Mouse (Mus musculus): ENCODE data around the gene Gse1. TPM values are rescaled to one million over a fixed set of nuclear protein-coding genes. Genes with fewer than 3 reads are reported as not detected.
A peak's percentile ranks its signal among the peaks of the same experiment; 100 is the strongest.

Gene Gse1
- polyA plus RNA-seq, 1 experiment from 2014 or later = 14.3 TPM

DNA sequence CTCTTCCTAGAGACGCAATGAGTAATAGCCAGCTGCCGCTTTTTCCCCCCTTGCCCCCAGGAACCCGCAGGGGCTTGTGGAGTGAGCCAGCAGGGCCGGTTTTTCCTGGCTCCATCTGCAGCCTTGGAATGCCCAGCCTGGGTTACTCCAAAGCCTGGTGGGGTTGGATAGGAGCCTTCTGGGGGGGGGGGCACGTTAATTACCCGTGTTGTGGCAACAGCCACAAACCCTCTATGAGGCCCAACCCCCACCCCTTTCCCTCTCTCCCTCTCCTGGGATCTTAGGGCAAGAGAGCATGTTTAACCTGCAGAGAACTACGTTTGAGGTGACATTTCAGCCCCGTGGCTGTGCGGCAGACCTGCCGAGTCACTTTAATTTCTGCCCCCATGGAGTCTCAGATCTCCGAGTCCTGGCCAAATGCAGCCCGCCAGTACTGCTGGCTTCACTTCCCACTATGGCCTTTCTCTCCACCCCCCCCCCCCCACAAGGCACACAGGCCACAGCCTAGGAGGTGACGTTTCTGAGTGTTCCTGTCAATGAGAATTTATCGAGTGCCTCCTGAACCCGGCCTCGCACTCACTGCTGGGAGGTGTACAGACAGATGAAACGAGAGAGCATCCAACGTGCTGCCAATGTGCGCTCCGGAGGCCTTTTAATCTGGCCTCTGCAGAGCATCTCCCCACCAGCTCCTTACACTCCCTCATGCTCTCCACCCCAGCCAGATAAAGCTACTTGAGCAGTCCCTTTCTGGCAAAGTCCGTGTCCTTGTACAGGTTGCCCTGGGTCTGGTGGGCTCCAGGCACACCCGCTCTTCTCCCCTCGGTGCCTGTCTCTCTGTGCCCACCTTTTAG, 311.7 kb downstream of the Gse1 start:
- TF ChIP-seq CTCF (IDR thresholded peaks at IDR 0.05; ENCODE audit: low read depth) = no peak
- Histone ChIP-seq H3K36me3 (ENCODE audit: insufficient read depth) (no peaks in the 10 kb centered on the region), H3K4me2 (peak overlapping the region; percentile 99), H3K27ac (ENCODE audit: low read depth) (peak overlapping the region; percentile 95), H3K4me1 (ENCODE audit: insufficient read depth) (peaks cover 39% of the 10 kb centered on the region), H3K9me3 (ENCODE audit: low read depth, low read length) (no peaks in the 10 kb centered on the region), H3K4me3 (ENCODE audit: low read depth, low read length) (peak overlapping the region; percentile 61), H3K9ac (peak overlapping the region; percentile 71), H3K27me3 (ENCODE audit: insufficient read depth, low read length) (0 out of 2 replicates have a peak, but pooled peaks cover 2% of the 10 kb centered on the region)
- 28% methylated on average over 23 of the region's 23 CpGs for WGBS
- ATAC-seq (ENCODE audit: insufficient read depth) = no peak
- peak; percentile 44 for DNase-seq

GRCm38 (mm10) chr8:120542995-120543394, 314.7 kb downstream of the Gse1 start:
- H3K4me3 ChIP-seq (ENCODE audit: low read depth, low read length) = no peak overlapping the region
- DNase-seq = no peak
- no peak overlapping the region for H3K9ac ChIP-seq
- 29% methylated on average over 13 of the region's 13 CpGs for WGBS
- no peak overlapping the region for H3K27ac ChIP-seq (ENCODE audit: low read depth)
- H3K9me3 ChIP-seq (ENCODE audit: low read depth, low read length) = no peaks in the 10 kb centered on the region
- peaks cover 35% of the 10 kb centered on the region for H3K4me1 ChIP-seq (ENCODE audit: insufficient read depth)
- no peaks in the 10 kb centered on the region for H3K27me3 ChIP-seq (ENCODE audit: insufficient read depth, low read length)
- ATAC-seq (ENCODE audit: insufficient read depth) = no peak
- H3K36me3 ChIP-seq (ENCODE audit: insufficient read depth) = no peaks in the 10 kb centered on the region
- peak overlapping the region; percentile 23; the same call in 1 of the 2 replicates for H3K4me2 ChIP-seq
- TF ChIP-seq CTCF (IDR thresholded peaks at IDR 0.05; ENCODE audit: low read depth) = no peak

DNA sequence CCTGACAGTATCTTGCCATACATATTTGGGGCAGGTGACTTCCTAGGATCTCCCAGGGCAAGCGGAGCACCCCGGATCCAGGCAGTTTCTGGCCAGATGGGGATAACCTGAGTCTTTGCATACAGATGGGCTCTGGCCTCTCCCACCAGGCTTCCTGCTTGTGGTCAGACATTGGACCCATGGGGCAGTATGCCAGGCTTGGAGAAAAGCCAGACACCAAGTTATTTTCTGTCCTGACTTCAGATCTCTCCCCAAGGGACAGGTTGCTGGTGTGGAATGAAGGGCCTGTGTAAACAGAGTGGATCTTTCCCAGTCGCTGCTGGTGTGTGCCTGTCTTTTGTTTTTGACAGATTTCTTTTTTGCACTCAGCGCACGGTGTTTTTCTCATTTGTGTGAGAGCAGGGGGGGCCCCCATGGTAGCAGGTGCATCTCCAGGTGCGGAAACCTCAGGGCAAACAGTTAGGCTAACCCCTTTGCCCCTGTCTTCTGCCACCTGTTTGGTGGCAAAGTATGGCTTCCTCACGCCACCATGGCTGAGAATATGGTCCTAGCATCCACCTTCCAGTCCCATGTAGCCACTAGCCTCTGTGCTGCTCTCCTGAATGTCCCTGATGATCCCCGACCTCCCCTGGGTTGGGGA, 315.3 kb downstream of the Gse1 start:
- Histone ChIP-seq H3K27ac (ENCODE audit: low read depth) (no peak overlapping the region; the same call in 1 of the 2 replicates), H3K4me3 (ENCODE audit: low read depth, low read length) (no peak overlapping the region), H3K36me3 (ENCODE audit: insufficient read depth) (no peaks in the 10 kb centered on the region), H3K4me2 (no peak overlapping the region), H3K9me3 (ENCODE audit: low read depth, low read length) (no peaks in the 10 kb centered on the region), H3K9ac (no peak overlapping the region), H3K4me1 (ENCODE audit: insufficient read depth) (peaks cover 37% of the 10 kb centered on the region), H3K27me3 (ENCODE audit: insufficient read depth, low read length) (no peaks in the 10 kb centered on the region)
- no peak for TF ChIP-seq CTCF (IDR thresholded peaks at IDR 0.05; ENCODE audit: low read depth)
- no peak for ATAC-seq (ENCODE audit: insufficient read depth)
- WGBS = 58% methylated on average over 8 of the region's 8 CpGs
- DNase-seq = no peak

- no peaks in the 10 kb centered on the region for H3K9me3 ChIP-seq (ENCODE audit: low read depth, low read length)
- H3K4me1 ChIP-seq (ENCODE audit: insufficient read depth) = peaks cover 35% of the 10 kb centered on the region
- no peak overlapping the region for H3K4me2 ChIP-seq
- H3K27ac ChIP-seq (ENCODE audit: low read depth) = no peak overlapping the region
- H3K9ac ChIP-seq = no peak overlapping the region
- ATAC-seq (ENCODE audit: insufficient read depth) (no peak), DNase-seq (no peak)
- no peaks in the 10 kb centered on the region for H3K27me3 ChIP-seq (ENCODE audit: insufficient read depth, low read length)
- H3K36me3 ChIP-seq (ENCODE audit: insufficient read depth) = no peaks in the 10 kb centered on the region
- H3K4me3 ChIP-seq (ENCODE audit: low read depth, low read length) = no peak overlapping the region
- no peak for TF ChIP-seq CTCF (IDR thresholded peaks at IDR 0.05; ENCODE audit: low read depth)
- 87% methylated on average over 5 of the region's 5 CpGs for WGBS
Measured at GRCm38 (mm10) chr8:120544155-120544554, 315.9 kb downstream of the Gse1 start.

DNA sequence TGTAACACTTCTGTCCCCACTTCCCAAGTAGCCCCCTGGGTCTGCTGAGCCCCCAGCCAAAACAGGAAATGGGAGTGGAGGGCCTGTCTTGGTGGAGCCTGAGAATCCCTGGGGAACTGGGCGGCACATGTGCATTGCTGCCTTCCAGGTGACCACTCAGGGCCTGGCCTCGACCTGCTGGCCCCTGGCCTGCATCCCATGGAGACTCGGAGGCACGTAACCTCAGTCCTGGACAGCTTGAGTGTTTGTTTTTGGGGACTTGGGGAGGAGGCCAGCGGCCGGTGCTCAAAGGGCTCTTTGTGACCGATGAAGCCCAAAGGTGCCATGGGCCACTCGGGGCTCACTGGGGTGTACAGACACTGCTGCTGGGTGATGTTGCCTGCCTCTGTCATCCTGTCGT, 319.3 kb downstream of the Gse1 start:
- Histone ChIP-seq H3K4me1 (ENCODE audit: insufficient read depth) (peaks cover 36% of the 10 kb centered on the region), H3K4me2 (no peak overlapping the region), H3K9ac (no peak overlapping the region), H3K4me3 (ENCODE audit: low read depth, low read length) (no peak overlapping the region), H3K9me3 (ENCODE audit: low read depth, low read length) (no peaks in the 10 kb centered on the region), H3K36me3 (ENCODE audit: insufficient read depth) (no peaks in the 10 kb centered on the region), H3K27ac (ENCODE audit: low read depth) (no peak overlapping the region), H3K27me3 (ENCODE audit: insufficient read depth, low read length) (no peaks in the 10 kb centered on the region)
- WGBS = 51% methylated on average over 9 of the region's 9 CpGs
- DNase-seq (no peak), ATAC-seq (ENCODE audit: insufficient read depth) (no peak)
- no peak for TF ChIP-seq CTCF (IDR thresholded peaks at IDR 0.05; ENCODE audit: low read depth)

DNA sequence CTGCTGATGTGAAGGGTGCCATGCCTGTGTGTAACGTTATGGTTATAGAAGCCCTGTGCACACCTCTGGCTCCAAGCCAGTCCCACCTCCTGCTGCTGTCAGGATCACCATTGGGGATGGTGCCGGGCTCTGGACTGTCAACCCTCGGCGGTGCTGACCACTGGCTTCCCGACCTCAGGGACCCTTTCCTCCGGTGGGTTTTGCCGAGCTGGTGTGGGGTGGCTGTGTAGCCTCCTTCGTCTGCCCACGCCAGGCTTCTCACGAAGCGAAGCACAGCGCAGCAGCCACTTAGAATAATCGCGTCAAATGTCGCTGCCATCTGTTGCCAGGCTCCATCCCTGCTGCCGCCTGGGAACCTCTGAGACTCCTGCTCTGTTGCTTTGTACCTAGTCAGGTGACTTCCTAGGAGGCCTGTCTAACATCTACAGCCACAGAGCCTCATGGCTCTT, 320.1 kb downstream of the Gse1 start:
- Histone ChIP-seq H3K27ac (ENCODE audit: low read depth) (no peak overlapping the region), H3K4me1 (ENCODE audit: insufficient read depth) (peaks cover 34% of the 10 kb centered on the region), H3K9ac (no peak overlapping the region), H3K36me3 (ENCODE audit: insufficient read depth) (no peaks in the 10 kb centered on the region), H3K27me3 (ENCODE audit: insufficient read depth, low read length) (no peaks in the 10 kb centered on the region), H3K4me2 (no peak overlapping the region), H3K9me3 (ENCODE audit: low read depth, low read length) (no peaks in the 10 kb centered on the region), H3K4me3 (ENCODE audit: low read depth, low read length) (no peak overlapping the region)
- ATAC-seq (ENCODE audit: insufficient read depth) (peak; percentile 2; the same call in 1 of the 2 replicates), DNase-seq (no peak)
- TF ChIP-seq CTCF (IDR thresholded peaks at IDR 0.05; ENCODE audit: low read depth) = no peak
- 55% methylated on average over 16 of the region's 16 CpGs for WGBS

Measured in lung, embryonic 14.5 days (tissue).